Mouse (Mus musculus) heart, embryonic 14.5 days (tissue): ENCODE data around the gene Aldh4a1. TPM values are rescaled to one million over a fixed set of nuclear protein-coding genes. Genes with fewer than 3 reads are reported as not detected.

Experiments
- ATAC-seq: fragments of 200-750 bp; cut with Nextera tagmentation; 2 replicates; pipeline ENCODE4 v1.8.0; 2017; ENCODE audit warnings: low read depth, moderate TSS enrichment; ENCODE audit not compliant: insufficient number of reproducible peaks, insufficient read depth, low FRiP score
- H3K27ac ChIP-seq, 2 experiments: fragments of 200-500 bp in 1 of 2; fragments of 300-500 bp in 1 of 2; sonication (generic) in 1 of 2; replicated peaks in 1 of 2; 2 replicates each; pipeline ENCODE4 v1.5.1; 2012 to 2014; ENCODE audit warnings: low read depth in 2 of 2, low read length in 2 of 2, control low read depth in 1 of 2, mild to moderate bottlenecking in 1 of 2, mixed read lengths in 1 of 2; ENCODE audit not compliant: control insufficient read depth in 1 of 2, insufficient read depth in 1 of 2
- H3K27me3 ChIP-seq: fragments of 300-500 bp; sonication (generic); 2 replicates; pipeline ENCODE4 v1.6.1; 2014; ENCODE audit warnings: mild to moderate bottlenecking, low read length, control low read depth; ENCODE audit not compliant: control insufficient read depth, insufficient read depth
- H3K36me3 ChIP-seq: fragments of 300-500 bp; sonication (generic); 2 replicates; pipeline ENCODE4 v1.6.1; 2014; ENCODE audit warnings: mild to moderate bottlenecking, control low read depth, low read length, mixed read lengths; ENCODE audit not compliant: control insufficient read depth, insufficient read depth
- H3K4me1 ChIP-seq, 2 experiments: fragments of 200-500 bp in 1 of 2; fragments of 300-500 bp in 1 of 2; sonication (generic) in 1 of 2; 2 replicates each; pipeline ENCODE4 v1.6.1; 2012 to 2014; ENCODE audit warnings: low read length in 2 of 2, control low read depth in 1 of 2, mixed read lengths in 1 of 2; ENCODE audit not compliant: control insufficient read depth in 2 of 2, insufficient read depth in 2 of 2
- H3K4me2 ChIP-seq: fragments of 300-500 bp; sonication (generic); 2 replicates; pipeline ENCODE4 v1.6.1; 2014; ENCODE audit warnings: mild to moderate bottlenecking, low read length
- H3K4me3 ChIP-seq, 2 experiments: fragments of 200-500 bp in 1 of 2; fragments of 300-500 bp in 1 of 2; sonication (generic) in 1 of 2; 2 replicates each; pipeline ENCODE4 v1.5.1; 2012 to 2014; ENCODE audit warnings: low read length in 2 of 2, mild to moderate bottlenecking in 2 of 2, control low read depth in 1 of 2, low read depth in 1 of 2, moderate library complexity in 1 of 2; ENCODE audit not compliant: control insufficient read depth in 1 of 2, insufficient read depth in 1 of 2
- H3K9ac ChIP-seq: fragments of 300-500 bp; sonication (generic); 2 replicates; pipeline ENCODE4 v1.6.1; 2014; ENCODE audit warnings: mild to moderate bottlenecking, low read length
- H3K9me3 ChIP-seq: fragments of 300-500 bp; sonication (generic); 2 replicates; pipeline ENCODE4 v1.6.1; 2016; ENCODE audit warnings: low read length, control low read depth; ENCODE audit not compliant: control insufficient read depth
- WGBS: fragments of 180-500 bp; shearing (Covaris S2); extraction: QIAGEN DNeasy Blood & Tissue Kit; methylation state at CpG from one replicate; pipeline ENCODE4 v1.1.7; 2014; 5-methylcytosine and 5-hydroxymethylcytosine counted together
- polyA plus RNA-seq: library from polyadenylated mRNA; unstranded; fragments of >200 nt; fragmentation: Nextera tagmentation; extraction: Ambion mirVana; gene quantifications from 2 replicates; pipeline ENCODE4 v1.2.1, GENCODE M21; 2014

The Aldh4a1 gene
- polyA plus RNA-seq, 1 experiment from 2014 or later: 13.4 TPM

DNA sequence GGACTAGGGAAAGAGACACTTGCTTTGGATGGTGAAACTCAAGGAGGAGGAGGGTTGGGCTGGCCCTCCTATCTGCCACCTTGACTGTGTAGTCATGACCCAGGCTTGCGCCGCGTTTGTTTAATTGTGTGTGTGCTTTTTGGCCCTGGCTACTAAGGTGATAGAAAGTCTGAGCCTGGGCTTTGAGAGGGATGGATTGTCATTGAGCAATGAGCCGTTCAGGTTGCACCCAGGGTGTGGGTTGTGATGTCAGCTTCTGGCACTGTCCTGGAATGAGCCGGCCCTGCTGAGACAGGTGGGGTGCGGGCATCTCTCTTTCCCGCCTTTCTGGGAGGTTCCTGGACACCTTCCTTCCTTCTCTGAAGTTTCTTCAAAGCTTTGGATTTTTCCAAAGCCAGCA lies 45.7 kb upstream of the Aldh4a1 start:
- no peaks in the 10 kb centered on the region for H3K36me3 ChIP-seq
- no peak for ATAC-seq
- H3K4me3 ChIP-seq: peak overlapping the region; percentile 53 to 93
- H3K4me2 ChIP-seq: peak overlapping the region; percentile 84
- H3K27ac ChIP-seq: no peak overlapping the region
- peaks cover 52 to 63% of the 10 kb centered on the region in 2 experiments for H3K4me1 ChIP-seq
- WGBS: 77% methylated on average over 7 of the region's 7 CpGs
- peak overlapping the region; percentile 92 for H3K9ac ChIP-seq
- H3K27me3 ChIP-seq: no peaks in the 10 kb centered on the region; the same call in 1 of the 2 replicates
- H3K9me3 ChIP-seq: no peaks in the 10 kb centered on the region

DNA sequence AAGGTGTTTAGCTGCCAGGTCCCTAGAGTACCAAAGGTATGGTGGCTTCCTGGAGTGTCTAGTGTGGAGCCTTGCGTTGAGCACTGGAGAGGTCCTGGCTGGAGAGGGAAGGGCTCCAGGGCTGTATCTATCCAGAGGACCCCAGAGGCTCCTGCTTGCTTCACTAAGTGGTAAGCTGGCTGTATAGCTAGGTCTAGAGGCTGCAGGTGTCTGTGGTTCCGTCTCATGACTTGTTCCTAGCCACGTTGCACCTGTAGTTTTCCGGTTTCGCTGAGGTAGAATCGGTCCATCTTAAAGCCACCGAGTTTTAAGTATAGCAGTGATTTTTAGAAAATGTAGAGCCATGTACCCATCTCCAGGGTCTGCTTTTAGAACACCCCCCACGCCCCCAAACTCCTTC lies 44.3 kb upstream of the Aldh4a1 start:
- WGBS: 86% methylated on average over 8 of the region's 8 CpGs
- no peak for ATAC-seq
- Histone ChIP-seq H3K36me3 (no peaks in the 10 kb centered on the region), H3K27ac (no peak overlapping the region), H3K4me1 (peaks cover 57 to 71% of the 10 kb centered on the region in 2 experiments), H3K27me3 (no peaks in the 10 kb centered on the region), H3K9me3 (no peaks in the 10 kb centered on the region), H3K4me2 (peak overlapping the region; percentile 84), H3K4me3 (peak overlapping the region in 1 of 2 experiments; percentile 2; a peak in 1 of 4 replicates), H3K9ac (peak overlapping the region; percentile 55; the same call in 1 of the 2 replicates)

DNA sequence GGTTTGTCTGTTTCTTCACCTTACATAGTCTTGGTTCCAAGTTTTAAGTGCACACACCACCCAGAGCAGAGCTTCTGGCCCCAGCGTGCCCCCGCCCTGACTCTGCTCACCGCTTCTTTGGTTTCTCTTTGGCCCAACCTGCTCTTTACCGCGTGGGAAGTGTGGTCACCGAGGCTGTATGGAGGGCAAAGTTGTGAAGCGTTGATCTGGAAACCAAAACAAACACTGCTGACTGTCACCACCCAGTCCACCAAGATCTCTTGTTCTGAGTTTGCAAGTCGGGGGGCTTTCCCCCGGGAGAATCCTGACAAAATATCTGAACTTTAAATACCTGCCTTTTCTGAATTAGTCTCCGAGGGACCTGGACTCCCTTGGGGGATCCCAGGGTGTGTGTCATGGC lies 43.7 kb upstream of the Aldh4a1 start:
- H3K27ac ChIP-seq: peak overlapping the region; percentile 23 to 91; a peak in 3 of 4 replicates
- peak overlapping the region; percentile 55 for H3K9ac ChIP-seq
- no peaks in the 10 kb centered on the region for H3K27me3 ChIP-seq
- H3K9me3 ChIP-seq: no peaks in the 10 kb centered on the region
- H3K36me3 ChIP-seq: no peaks in the 10 kb centered on the region
- peaks cover 52 to 69% of the 10 kb centered on the region in 2 experiments for H3K4me1 ChIP-seq
- WGBS: 29% methylated on average over 10 of the region's 10 CpGs
- no peak for ATAC-seq
- peak overlapping the region in 1 of 2 experiments; percentile 2; a peak in 1 of 4 replicates for H3K4me3 ChIP-seq
- peak overlapping the region; percentile 84 for H3K4me2 ChIP-seq

DNA sequence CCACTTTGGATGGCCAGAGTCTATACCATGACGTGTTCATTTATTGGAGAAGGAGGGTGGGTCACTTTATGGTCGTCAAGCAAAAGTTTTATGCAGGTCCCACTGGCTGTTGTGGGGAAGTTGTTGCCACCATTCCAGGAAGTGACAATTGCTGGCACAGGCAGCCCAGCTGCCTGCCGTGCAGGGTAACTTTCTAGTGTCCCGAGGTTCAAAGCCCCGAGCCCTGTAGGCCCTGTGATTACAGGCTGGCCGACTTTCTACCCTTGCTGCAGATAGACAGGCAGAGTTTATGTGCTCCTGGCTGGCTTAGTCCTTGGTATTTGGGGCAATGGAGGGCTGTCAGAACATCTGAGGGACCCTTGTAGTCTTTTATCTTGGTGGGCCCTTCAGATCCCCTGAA lies 43.2 kb upstream of the Aldh4a1 start:
- Histone ChIP-seq H3K36me3 (no peaks in the 10 kb centered on the region), H3K27me3 (no peaks in the 10 kb centered on the region), H3K27ac (peak overlapping the region in 1 of 2 experiments; percentile 91; a peak in 2 of 4 replicates), H3K4me1 (peaks cover 52 to 71% of the 10 kb centered on the region in 2 experiments), H3K9ac (peak overlapping the region; percentile 62), H3K9me3 (no peaks in the 10 kb centered on the region), H3K4me3 (no peak overlapping the region), H3K4me2 (peak overlapping the region; percentile 84)
- no peak for ATAC-seq
- 44% methylated on average over 6 of the region's 6 CpGs for WGBS

DNA sequence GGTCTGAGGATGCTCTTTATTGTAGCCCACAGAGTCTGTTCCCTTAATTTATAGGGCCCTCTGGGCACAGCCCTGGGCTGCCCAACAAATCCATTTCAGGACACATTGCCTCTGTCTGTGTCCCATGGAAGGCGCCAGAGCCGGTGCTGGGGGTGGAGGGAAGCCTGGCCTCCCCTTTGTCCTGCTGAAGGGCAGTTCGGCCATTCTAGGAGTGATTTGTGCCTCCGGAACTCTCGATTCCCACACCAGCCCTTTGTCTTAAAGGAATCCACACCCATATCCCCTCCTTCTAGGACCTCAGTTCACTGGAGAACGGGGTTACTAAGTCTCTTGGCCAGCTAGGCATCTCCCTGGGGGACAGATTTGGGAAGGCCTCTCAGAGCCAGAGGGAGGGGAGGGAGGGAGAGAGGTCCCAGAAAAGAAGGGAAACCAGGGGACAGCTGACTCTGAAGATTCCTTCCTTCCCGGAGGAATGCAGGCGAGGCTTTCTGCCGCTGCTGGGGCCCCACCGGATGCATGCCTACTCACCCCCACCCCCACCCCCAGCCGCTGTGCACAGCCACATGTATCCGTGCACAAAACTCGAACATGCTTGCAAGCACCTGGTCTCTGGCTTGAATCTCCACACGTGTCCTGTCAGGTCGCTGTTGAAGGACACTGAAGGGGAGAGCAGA lies 41.9 kb upstream of the Aldh4a1 start:
- H3K9me3 ChIP-seq: no peaks in the 10 kb centered on the region
- H3K36me3 ChIP-seq: no peaks in the 10 kb centered on the region
- ATAC-seq: peak; percentile 40; the same call in 1 of the 2 replicates
- peak overlapping the region; percentile 84 for H3K4me2 ChIP-seq
- peak overlapping the region; percentile 62 for H3K9ac ChIP-seq
- peak overlapping the region; percentile 3 to 9; a peak in 2 of 4 replicates for H3K4me3 ChIP-seq
- H3K4me1 ChIP-seq: peaks cover 53 to 72% of the 10 kb centered on the region in 2 experiments
- H3K27ac ChIP-seq: peak overlapping the region; percentile 88 to 91
- no peaks in the 10 kb centered on the region for H3K27me3 ChIP-seq
- WGBS: 3% methylated on average over 15 of the region's 15 CpGs

DNA sequence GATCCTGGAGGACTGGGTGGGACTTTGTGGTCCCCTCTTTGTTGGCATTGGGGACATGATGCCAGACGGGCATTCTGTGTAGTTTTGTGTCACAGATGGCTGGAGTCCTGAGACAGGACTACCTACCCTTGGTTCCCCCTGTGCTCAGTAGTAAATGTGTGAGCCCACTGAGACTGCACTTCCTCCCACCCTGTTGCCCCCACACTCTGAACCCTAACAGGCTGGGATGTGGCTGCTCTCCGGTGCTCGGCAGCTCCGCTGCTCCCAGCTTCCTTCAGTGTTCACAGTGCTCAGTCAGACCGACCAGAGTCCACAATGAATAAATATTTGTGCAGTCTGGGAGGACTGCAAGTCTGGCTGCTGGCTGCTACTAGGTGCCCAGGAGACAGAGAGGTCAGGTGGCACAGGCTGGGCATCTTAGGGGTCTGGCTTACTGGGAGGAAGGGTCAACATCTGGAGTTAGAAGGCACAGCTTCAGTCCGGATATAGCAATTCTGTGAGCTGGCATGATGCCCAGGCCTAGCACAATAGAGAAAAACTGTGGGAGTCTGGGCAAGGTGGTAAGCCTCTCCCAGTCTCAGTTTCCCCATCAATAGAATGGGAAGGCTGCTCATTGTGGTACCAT lies 41.1 kb upstream of the Aldh4a1 start:
- peaks cover 53 to 69% of the 10 kb centered on the region in 2 experiments for H3K4me1 ChIP-seq
- WGBS: 27% methylated on average over 6 of the region's 6 CpGs
- ATAC-seq: no peak
- peak overlapping the region; percentile 84 for H3K4me2 ChIP-seq
- no peaks in the 10 kb centered on the region for H3K27me3 ChIP-seq
- H3K4me3 ChIP-seq: peak overlapping the region; percentile 3 to 9; a peak in 2 of 4 replicates
- H3K9me3 ChIP-seq: no peaks in the 10 kb centered on the region
- peak overlapping the region; percentile 88 to 91 for H3K27ac ChIP-seq
- H3K36me3 ChIP-seq: no peaks in the 10 kb centered on the region
- H3K9ac ChIP-seq: peak overlapping the region; percentile 62

DNA sequence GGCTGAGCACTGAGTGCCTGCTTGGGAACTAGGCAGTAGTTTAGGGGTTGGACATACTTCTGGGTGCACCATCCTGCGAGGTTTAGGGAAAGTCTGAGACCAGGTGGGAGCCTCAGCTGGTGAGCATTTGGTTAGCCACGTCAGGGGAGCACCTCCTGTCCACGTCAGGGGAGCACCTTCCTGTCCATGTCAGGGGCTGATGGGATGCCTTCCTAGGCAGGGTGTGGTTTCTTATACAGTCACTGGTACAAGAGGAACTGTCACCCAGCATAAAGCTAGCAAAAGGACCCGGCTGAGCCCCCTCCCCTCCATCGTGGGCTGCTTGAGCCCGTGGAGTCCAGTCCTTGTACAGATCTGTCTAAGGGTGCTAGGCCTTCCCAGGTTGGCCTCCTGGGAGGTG lies 40.3 kb upstream of the Aldh4a1 start:
- WGBS: 84% methylated on average over 6 of the region's 6 CpGs
- H3K4me1 ChIP-seq: peaks cover 50 to 68% of the 10 kb centered on the region in 2 experiments
- ATAC-seq: no peak
- no peak overlapping the region for H3K27ac ChIP-seq
- no peak overlapping the region for H3K4me3 ChIP-seq
- no peak overlapping the region for H3K9ac ChIP-seq
- no peaks in the 10 kb centered on the region for H3K27me3 ChIP-seq
- no peaks in the 10 kb centered on the region for H3K9me3 ChIP-seq
- H3K4me2 ChIP-seq: no peak overlapping the region
- no peaks in the 10 kb centered on the region for H3K36me3 ChIP-seq
